Mouse (Mus musculus) left cerebral cortex, adult 9 months (tissue): ENCODE measurements around the gene Samd11.

Source experiments
- DNase-seq, 2 experiments: peaks; one replicate each; pipeline ENCODE4 v3.0.0; 2022; ENCODE audit warnings: low spot score in 2 of 2

Samd11 gene

DNA sequence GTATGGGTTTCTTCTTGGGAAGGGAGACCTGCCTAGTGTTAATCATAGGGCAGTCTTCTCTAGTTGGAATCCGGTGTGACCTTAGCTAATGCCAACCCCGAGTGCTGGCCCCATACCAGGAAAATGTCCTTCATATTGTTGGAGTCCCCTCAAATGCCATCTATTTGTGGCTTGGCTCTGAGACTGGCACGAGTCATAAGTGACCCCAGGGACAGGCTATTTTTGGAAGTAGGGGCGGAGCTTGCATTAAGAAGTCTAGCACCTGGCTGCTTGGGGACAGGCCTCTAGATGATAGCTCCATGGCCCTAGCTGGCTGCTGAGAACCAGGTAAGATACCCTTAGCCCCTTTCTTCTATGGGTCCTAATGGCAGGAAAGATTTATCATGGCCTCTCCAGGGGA, 39.8 kb downstream of the Samd11 start, which contains the start of gene Perm1:
Gene Perm1 (plus strand): TSS at position 220 of the 400 bp plus-strand sequence.
- DNase-seq: no peak

DNA sequence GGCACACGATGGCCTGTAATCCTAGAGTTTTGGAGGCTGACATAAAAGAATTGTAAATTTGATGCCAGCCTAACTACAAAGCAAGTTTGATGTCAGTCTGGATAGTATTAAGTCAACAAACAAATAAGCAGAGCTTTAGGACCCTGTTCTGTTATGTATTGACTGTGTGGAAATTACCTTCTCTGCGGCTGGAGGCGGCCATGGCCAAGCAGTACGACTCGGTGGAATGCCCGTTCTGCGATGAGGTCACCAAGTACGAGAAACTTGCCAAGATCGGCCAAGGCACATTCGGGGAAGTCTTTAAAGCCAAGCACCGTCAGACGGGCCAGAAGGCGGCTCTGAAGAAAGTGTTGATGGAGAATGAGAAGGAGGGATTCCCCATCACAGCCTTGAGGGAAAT, 42.3 kb downstream of the Samd11 start:
- DNase-seq: no peak

DNA sequence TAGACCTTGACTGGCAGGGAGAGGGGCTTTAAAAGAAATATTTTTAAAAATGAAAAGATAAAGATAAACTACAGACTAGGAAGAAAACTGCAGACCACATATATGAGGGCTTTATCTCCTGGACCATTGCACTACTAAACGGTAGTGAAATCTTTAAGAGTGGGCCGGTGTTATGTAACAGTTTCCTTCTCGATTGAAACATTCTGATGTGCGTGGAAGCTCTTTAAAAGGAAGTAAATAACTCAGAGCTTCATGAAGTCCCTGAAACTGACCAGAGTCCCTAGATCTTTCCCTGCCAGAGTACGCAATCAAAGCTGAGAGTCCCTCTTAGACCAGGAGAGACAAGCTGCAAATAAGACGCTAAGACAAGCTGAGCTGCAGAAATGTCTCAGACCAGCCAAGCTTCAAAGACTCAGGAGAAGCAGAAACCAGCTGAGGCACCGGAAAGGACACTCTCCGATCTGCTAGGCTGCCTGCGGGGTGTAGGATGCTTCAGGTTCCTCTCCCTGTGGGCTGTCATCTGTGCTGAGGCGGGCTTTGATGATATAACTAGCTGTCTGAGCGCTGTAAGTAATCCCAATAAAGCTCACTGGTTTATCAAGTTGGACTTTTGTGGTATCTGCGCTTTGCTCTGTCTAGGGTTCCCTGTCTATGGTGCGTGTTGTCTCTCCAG, 45.4 kb downstream of the Samd11 start:
- no peak for DNase-seq

GRCm38 (mm10) chr4:156208872-156209271, 46.6 kb downstream of the Samd11 start:
- DNase-seq: no peak

- DNase-seq: no peak
Measured at GRCm38 (mm10) chr4:156203413-156204131, 51.9 kb downstream of the Samd11 start.

DNA sequence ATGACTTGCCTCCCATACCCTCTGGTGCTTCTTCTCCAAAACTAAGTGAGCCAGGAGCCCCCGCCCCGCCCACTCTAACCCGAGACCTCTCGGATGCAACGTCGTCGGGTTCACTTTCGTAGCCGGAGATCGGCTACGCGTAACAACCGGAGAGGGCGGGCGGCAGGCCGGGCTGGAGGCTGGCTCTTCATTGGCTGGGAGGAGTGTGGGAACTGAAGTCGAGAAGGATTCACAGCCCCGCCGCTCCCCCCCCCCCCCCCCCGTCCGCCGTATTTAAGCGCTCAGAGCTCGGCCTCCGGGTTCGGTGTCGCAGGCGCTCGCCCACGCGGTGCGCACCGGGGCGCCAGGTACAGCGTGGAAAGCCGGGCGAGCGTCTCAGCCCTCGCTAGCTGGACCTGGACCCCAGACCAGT, 52.5 kb downstream of the Samd11 start, which contains the start of gene AW011738:
Gene AW011738 (plus strand): TSS at position 304 of the 412 bp plus-strand sequence.
- DNase-seq: peak in 1 of 2 experiments; percentile 34

GRCm38 (mm10) chr4:156202462-156202893, 53.0 kb downstream of the Samd11 start:
- no peak for DNase-seq

- DNase-seq: no peak
Measured at GRCm38 (mm10) chr4:156200623-156201475, 54.6 kb downstream of the Samd11 start, which contains the start of gene Isg15. Isg15 (minus strand) TSS chr4:156200818.

DNA sequence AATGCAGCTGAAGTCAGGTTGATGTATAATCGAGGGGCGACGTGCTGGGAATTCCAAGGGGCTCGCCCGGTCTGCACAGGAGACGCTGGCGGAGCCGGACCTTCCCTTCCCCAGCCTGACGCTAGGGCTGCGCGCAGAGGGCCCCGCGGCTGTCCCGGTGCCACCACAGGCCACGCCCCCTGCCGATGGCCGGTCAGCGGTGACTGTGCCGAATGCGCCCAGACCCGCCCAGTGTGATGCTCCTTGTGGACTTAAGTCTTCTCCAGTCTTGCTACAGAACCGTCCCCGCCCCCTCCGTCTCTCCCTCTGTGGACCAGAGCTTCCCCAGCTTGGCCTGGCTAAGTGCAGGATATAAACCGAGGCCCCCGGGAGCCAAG, 57.6 kb downstream of the Samd11 start:
- DNase-seq: peak; percentile 60 to 76

- no peak for DNase-seq
Measured at GRCm38 (mm10) chr4:156197131-156197828, 58.2 kb downstream of the Samd11 start, which contains the start of gene Agrn. Agrn (minus strand) TSS chr4:156197488.
